Mouse (Mus musculus): Measurements from ENCODE around the gene Abhd17b.

Abhd17b gene

GRCm38 (mm10) chr19:21731887-21732286 lies 78.9 kb downstream of the Abhd17b start:
- no peak for DNase-seq (ENCODE audit: low read depth, low spot score)

DNA sequence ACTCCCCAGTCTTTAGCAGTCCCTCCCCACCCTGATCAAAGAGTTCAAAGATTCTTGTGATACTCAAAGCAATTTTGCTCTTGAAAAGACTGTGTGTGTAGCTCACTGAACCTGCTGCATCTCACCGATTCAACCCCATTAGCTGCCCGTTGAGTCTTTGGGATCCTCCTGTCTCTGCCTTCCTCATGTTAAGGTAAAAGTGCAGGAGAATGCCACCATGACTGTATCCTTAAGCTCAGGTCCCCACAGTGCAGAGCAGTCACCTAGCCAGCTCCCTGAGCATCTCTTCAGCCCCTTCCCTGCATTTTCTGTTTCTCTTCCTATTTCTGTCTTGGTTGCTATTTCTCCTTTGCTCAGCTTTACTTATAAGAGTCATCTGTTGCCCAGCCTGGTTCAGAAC lies 80.2 kb downstream of the Abhd17b start:
- no peak for DNase-seq (ENCODE audit: low read depth, low spot score)

GRCm38 (mm10) chr19:21734112-21734511 lies 81.1 kb downstream of the Abhd17b start:
- no peak for DNase-seq (ENCODE audit: low read depth, low spot score)
